Mouse (Mus musculus) cerebral cortex, adult 2 months (tissue): ENCODE data around the gene Sptb.

Source experiments
- WGBS: fragments of 180-500 bp; shearing (Covaris S2); methylation state at CpG from one replicate; pipeline ENCODE4 v1.1.7; 2018; 5-methylcytosine and 5-hydroxymethylcytosine counted together

Gene Sptb

GRCm38 (mm10) chr12:76540701-76541221 lies 169.6 kb downstream of the Sptb start:
- 71% methylated on average over 10 of the region's 10 CpGs for WGBS

- WGBS, result 87% methylated on average over 3 of the region's 3 CpGs
These were observed 170.2 kb downstream of the Sptb start for GRCm38 (mm10) chr12:76540169-76540568.

- WGBS, result 82% methylated on average over 8 of the region's 8 CpGs
These were observed 172.9 kb downstream of the Sptb start for GRCm38 (mm10) chr12:76537434-76537833.

- 85% methylated on average over 8 of the region's 8 CpGs for WGBS
These were observed 173.7 kb downstream of the Sptb start for GRCm38 (mm10) chr12:76536591-76537153.

GRCm38 (mm10) chr12:76535471-76535900 lies 174.9 kb downstream of the Sptb start:
- WGBS, result 66% methylated on average over 9 of the region's 9 CpGs

- WGBS, result 57% methylated on average over 9 of the region's 9 CpGs
These were observed 175.6 kb downstream of the Sptb start for GRCm38 (mm10) chr12:76534641-76535283.

- WGBS, result 18% methylated on average over 11 of the region's 11 CpGs
These were observed 176.1 kb downstream of the Sptb start for GRCm38 (mm10) chr12:76534233-76534632.

GRCm38 (mm10) chr12:76533377-76534222 lies 176.7 kb downstream of the Sptb start:
- WGBS, result 1% methylated on average over 74 of the region's 74 CpGs

GRCm38 (mm10) chr12:76532926-76533376 lies 177.4 kb downstream of the Sptb start:
- under 1% methylated on average over 31 of the region's 31 CpGs for WGBS

GRCm38 (mm10) chr12:76531986-76532925 lies 178.1 kb downstream of the Sptb start:
- 28% methylated on average over 19 of the region's 19 CpGs for WGBS

- WGBS, result 79% methylated on average over 6 of the region's 6 CpGs
These were observed 179.7 kb downstream of the Sptb start, which contains the start of gene Plekhg3 for GRCm38 (mm10) chr12:76530580-76531139. Gene Plekhg3, plus strand, starts transcription at chr12:76530891.
